Mouse (Mus musculus) limb, embryonic 13.5 days (tissue): ENCODE data around the gene Abtb2. TPM values are rescaled to one million over a fixed set of nuclear protein-coding genes. Genes with fewer than 3 reads are reported as not detected.

Source experiments
- ATAC-seq: fragments of 200-750 bp; cut with Nextera tagmentation; 2 replicates; pipeline ENCODE4 v1.8.0; 2017; ENCODE audit warnings: low read depth, moderate number of reproducible peaks, moderate TSS enrichment; ENCODE audit not compliant: low FRiP score
- H3K27ac ChIP-seq: fragments of 300-500 bp; sonication (generic); 2 replicates; pipeline ENCODE4 v1.5.1; 2015; ENCODE audit warnings: inconsistent platforms, mild to moderate bottlenecking, moderate library complexity
- H3K27me3 ChIP-seq: fragments of 300-500 bp; sonication (generic); 2 replicates; pipeline ENCODE4 v1.6.1; 2015; ENCODE audit warnings: mild to moderate bottlenecking, inconsistent platforms
- H3K36me3 ChIP-seq: fragments of 300-500 bp; sonication (generic); 2 replicates; pipeline ENCODE4 v1.6.1; 2015; ENCODE audit warnings: inconsistent platforms, mild to moderate bottlenecking, moderate library complexity
- H3K4me1 ChIP-seq: fragments of 300-500 bp; sonication (generic); 2 replicates; pipeline ENCODE4 v1.6.1; 2015; ENCODE audit warnings: inconsistent platforms
- H3K4me2 ChIP-seq: fragments of 300-500 bp; sonication (generic); replicated peaks from 2 replicates; pipeline ENCODE4 v1.6.1; 2015; ENCODE audit warnings: inconsistent platforms, mild to moderate bottlenecking, moderate library complexity
- H3K4me3 ChIP-seq: fragments of 300-500 bp; sonication (generic); 2 replicates; pipeline ENCODE4 v1.5.1; 2015; ENCODE audit warnings: moderate library complexity, mild to moderate bottlenecking, inconsistent platforms
- H3K9ac ChIP-seq: fragments of 300-500 bp; sonication (generic); 2 replicates; pipeline ENCODE4 v1.6.1; 2015; ENCODE audit warnings: mild to moderate bottlenecking, inconsistent platforms
- H3K9me3 ChIP-seq: fragments of 300-500 bp; sonication (generic); 2 replicates; pipeline ENCODE4 v1.6.1; 2016; ENCODE audit warnings: inconsistent platforms
- WGBS: fragments of 180-500 bp; shearing (Covaris S2); methylation state at CpG from one replicate; pipeline ENCODE4 v1.1.7; 2015; 5-methylcytosine and 5-hydroxymethylcytosine counted together
- polyA plus RNA-seq: library from polyadenylated mRNA; unstranded; fragments of >200 nt; fragmentation: Nextera tagmentation; extraction: Ambion mirVana; gene quantifications from 2 replicates; pipeline ENCODE4 v1.2.1, GENCODE M21; 2015

Gene Abtb2
- polyA plus RNA-seq, 1 experiment from 2014 or later: 20.5 TPM

DNA sequence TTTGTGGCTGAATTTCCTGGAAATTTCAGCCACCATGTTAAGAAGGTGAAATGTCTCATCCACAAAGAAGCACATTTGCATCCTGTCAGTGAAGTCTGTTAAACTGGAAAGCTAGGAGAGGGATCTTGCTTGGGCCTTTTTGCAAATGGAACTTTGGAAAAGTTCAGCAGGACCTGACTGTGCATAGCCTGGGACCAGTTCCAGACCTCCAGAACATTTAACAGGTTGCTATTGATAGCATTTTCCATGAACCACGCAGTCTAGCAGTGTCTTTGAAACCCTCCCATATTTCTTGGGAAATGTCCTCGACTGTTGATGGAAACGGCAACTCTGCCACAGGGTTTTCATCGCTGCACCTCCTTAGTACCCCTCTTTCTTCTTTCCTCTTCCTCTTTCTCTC is 23.3 kb downstream of the Abtb2 start:
- Histone ChIP-seq H3K4me2 (peak overlapping the region; percentile 32), H3K36me3 (no peaks in the 10 kb centered on the region), H3K9me3 (no peaks in the 10 kb centered on the region), H3K4me3 (no peak overlapping the region), H3K9ac (no peak overlapping the region), H3K27me3 (no peaks in the 10 kb centered on the region), H3K27ac (peak overlapping the region; percentile 91), H3K4me1 (peaks cover 92% of the 10 kb centered on the region)
- no peak for ATAC-seq
- 53% methylated on average over 4 of the region's 4 CpGs for WGBS

GRCm38 (mm10) chr2:103590645-103591044 is 24.5 kb downstream of the Abtb2 start:
- 80% methylated on average over 7 of the region's 7 CpGs for WGBS
- no peak for ATAC-seq
- 0 out of 2 replicates have a peak overlapping the region, but pooled peaks have one; percentile 91 for H3K27ac ChIP-seq
- H3K4me3 ChIP-seq: no peak overlapping the region
- no peaks in the 10 kb centered on the region for H3K36me3 ChIP-seq
- no peak overlapping the region for H3K9ac ChIP-seq
- no peak overlapping the region for H3K4me2 ChIP-seq
- H3K4me1 ChIP-seq: peaks cover 93% of the 10 kb centered on the region
- no peaks in the 10 kb centered on the region for H3K27me3 ChIP-seq
- no peaks in the 10 kb centered on the region for H3K9me3 ChIP-seq

GRCm38 (mm10) chr2:103591742-103592590 is 25.9 kb downstream of the Abtb2 start:
- H3K4me3 ChIP-seq: no peak overlapping the region
- ATAC-seq: no peak
- 17% methylated on average over 9 of the region's 9 CpGs for WGBS
- peaks cover 90% of the 10 kb centered on the region for H3K4me1 ChIP-seq
- peak overlapping the region; percentile 21; the same call in 1 of the 2 replicates for H3K4me2 ChIP-seq
- no peaks in the 10 kb centered on the region for H3K27me3 ChIP-seq
- H3K9me3 ChIP-seq: no peaks in the 10 kb centered on the region
- H3K36me3 ChIP-seq: no peaks in the 10 kb centered on the region
- peak overlapping the region; percentile 65; the same call in 1 of the 2 replicates for H3K27ac ChIP-seq
- no peak overlapping the region for H3K9ac ChIP-seq

DNA sequence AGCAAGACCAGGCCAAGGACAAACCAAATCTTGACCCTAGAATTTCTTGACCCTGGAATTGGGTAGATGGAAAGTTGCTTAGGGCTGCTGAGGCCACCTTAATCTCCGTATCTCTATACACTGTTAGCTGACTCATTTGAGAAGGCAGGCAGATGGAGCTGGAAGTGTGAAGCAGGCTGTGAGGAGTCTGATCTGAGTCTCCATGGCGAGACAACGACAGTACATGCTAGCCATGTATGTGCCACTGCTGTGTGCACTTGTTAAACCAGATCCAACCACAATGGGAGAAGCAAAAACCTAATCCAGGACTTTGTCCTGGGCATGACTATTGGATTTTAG is 26.4 kb downstream of the Abtb2 start:
- Histone ChIP-seq H3K27me3 (no peaks in the 10 kb centered on the region), H3K4me3 (no peak overlapping the region), H3K36me3 (no peaks in the 10 kb centered on the region), H3K9ac (no peak overlapping the region), H3K27ac (no peak overlapping the region), H3K4me2 (no peak overlapping the region), H3K9me3 (no peaks in the 10 kb centered on the region), H3K4me1 (peaks cover 89% of the 10 kb centered on the region)
- no peak for ATAC-seq
- 52% methylated on average over 3 of the region's 3 CpGs for WGBS

- WGBS: 85% methylated on average over 6 of the region's 6 CpGs
- peak overlapping the region; percentile 39; the same call in 1 of the 2 replicates for H3K27ac ChIP-seq
Observed at GRCm38 (mm10) chr2:103594592-103595011, 28.5 kb downstream of the Abtb2 start.

DNA sequence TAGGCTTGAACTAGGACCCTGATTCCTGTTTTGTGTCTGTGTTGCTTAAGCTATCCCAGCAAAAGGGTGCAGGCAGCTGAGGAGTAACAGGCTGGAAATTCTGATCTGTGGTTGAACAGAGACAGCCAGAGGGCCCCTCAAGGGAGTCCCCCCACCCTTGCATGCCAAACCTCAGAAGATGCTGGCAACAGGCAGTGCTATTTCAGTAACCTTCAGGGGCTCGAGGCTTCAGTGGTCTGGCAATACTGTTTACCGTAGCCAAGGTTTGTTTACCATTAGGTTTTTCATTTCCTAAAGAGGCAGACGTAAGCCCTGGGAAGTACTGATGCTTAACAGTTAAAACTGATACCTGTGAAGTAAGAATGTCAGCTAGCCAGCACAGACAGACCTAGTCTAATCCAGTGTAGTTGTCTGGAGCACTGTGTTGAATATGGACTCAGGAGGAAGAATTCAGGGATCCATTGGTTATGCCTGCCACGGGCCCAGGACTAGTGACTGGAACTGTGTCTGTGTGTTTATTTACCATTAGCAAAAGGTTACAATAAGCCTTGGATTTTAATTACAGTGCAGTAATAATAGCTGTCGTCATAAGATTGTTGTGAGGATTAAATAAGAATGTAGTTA is 29.0 kb downstream of the Abtb2 start:
- Histone ChIP-seq H3K9ac (no peak overlapping the region), H3K4me2 (peak overlapping the region; percentile 29), H3K4me1 (peaks cover 89% of the 10 kb centered on the region), H3K27ac (peak overlapping the region; percentile 39; the same call in 1 of the 2 replicates), H3K36me3 (no peaks in the 10 kb centered on the region), H3K27me3 (no peaks in the 10 kb centered on the region), H3K4me3 (no peak overlapping the region), H3K9me3 (no peaks in the 10 kb centered on the region)
- WGBS: 38% methylated on average over 5 of the region's 5 CpGs
- ATAC-seq: no peak

More at GRCm38 (mm10) chr2:103594592-103595011, 28.5 kb downstream of the Abtb2 start:
- H3K9me3 ChIP-seq: no peaks in the 10 kb centered on the region
- no peak overlapping the region for H3K4me3 ChIP-seq
- H3K36me3 ChIP-seq: no peaks in the 10 kb centered on the region
- ATAC-seq: no peak
- peaks cover 89% of the 10 kb centered on the region for H3K4me1 ChIP-seq
- H3K9ac ChIP-seq: no peak overlapping the region
- no peaks in the 10 kb centered on the region for H3K27me3 ChIP-seq
- peak overlapping the region; percentile 29; the same call in 1 of the 2 replicates for H3K4me2 ChIP-seq

GRCm38 (mm10) chr2:103599296-103599695 is 33.2 kb downstream of the Abtb2 start:
- Histone ChIP-seq H3K4me1 (peaks cover 91% of the 10 kb centered on the region), H3K4me2 (0 out of 2 replicates have a peak overlapping the region, but pooled peaks have one; percentile 44)
- 29% methylated on average over 1 of the region's 1 CpGs for WGBS

GRCm38 (mm10) chr2:103600165-103600891 is 34.2 kb downstream of the Abtb2 start:
- Histone ChIP-seq H3K9ac (peak overlapping the region; percentile 39; the same call in 1 of the 2 replicates), H3K4me3 (no peak overlapping the region), H3K27me3 (no peaks in the 10 kb centered on the region), H3K4me2 (peak overlapping the region; percentile 44), H3K9me3 (no peaks in the 10 kb centered on the region), H3K27ac (peak overlapping the region; percentile 83), H3K4me1 (peaks cover 81% of the 10 kb centered on the region), H3K36me3 (no peaks in the 10 kb centered on the region)
- 17% methylated on average over 8 of the region's 8 CpGs for WGBS
- ATAC-seq: peak; percentile 88

More at GRCm38 (mm10) chr2:103599296-103599695, 33.2 kb downstream of the Abtb2 start:
- no peak for ATAC-seq
- Histone ChIP-seq H3K9me3 (no peaks in the 10 kb centered on the region), H3K27me3 (no peaks in the 10 kb centered on the region), H3K9ac (no peak overlapping the region), H3K4me3 (no peak overlapping the region), H3K27ac (no peak overlapping the region; the same call in 1 of the 2 replicates), H3K36me3 (no peaks in the 10 kb centered on the region)

GRCm38 (mm10) chr2:103601126-103601525 is 35.0 kb downstream of the Abtb2 start:
- Histone ChIP-seq H3K9ac (no peak overlapping the region), H3K27me3 (no peaks in the 10 kb centered on the region), H3K4me2 (no peak overlapping the region), H3K9me3 (no peaks in the 10 kb centered on the region), H3K36me3 (no peaks in the 10 kb centered on the region), H3K4me1 (peaks cover 73% of the 10 kb centered on the region), H3K27ac (peak overlapping the region; percentile 83; the same call in 1 of the 2 replicates), H3K4me3 (no peak overlapping the region)
- no peak for ATAC-seq
- WGBS: 43% methylated on average over 1 of the region's 1 CpGs

DNA sequence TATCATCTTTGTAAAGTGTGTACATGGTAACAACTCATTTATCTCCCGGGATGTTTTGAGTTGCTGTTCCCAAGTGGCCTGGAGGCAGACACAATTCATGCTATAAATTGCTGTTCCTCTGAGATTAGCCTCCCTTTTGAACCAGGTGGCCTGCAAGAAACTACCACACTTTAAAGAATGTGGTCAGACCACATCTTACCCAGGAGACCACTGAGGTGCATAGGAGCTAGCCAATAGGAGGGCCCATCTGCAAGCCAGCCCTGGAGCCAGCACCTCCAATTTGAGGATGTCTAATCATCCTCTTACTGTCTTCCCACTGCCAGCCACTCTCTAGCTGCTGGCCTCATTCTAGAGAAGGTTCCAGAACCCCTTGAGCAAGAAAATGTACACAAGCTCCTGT is 35.4 kb downstream of the Abtb2 start:
- no peak for ATAC-seq
- H3K9me3 ChIP-seq: no peaks in the 10 kb centered on the region
- H3K4me3 ChIP-seq: no peak overlapping the region
- WGBS: 63% methylated on average over 1 of the region's 1 CpGs
- H3K27ac ChIP-seq: no peak overlapping the region
- no peak overlapping the region for H3K4me2 ChIP-seq
- peaks cover 69% of the 10 kb centered on the region for H3K4me1 ChIP-seq
- no peak overlapping the region for H3K9ac ChIP-seq
- H3K27me3 ChIP-seq: no peaks in the 10 kb centered on the region
- no peaks in the 10 kb centered on the region for H3K36me3 ChIP-seq

GRCm38 (mm10) chr2:103603209-103603608 is 37.1 kb downstream of the Abtb2 start:
- Histone ChIP-seq H3K27ac (no peak overlapping the region), H3K27me3 (no peaks in the 10 kb centered on the region), H3K9me3 (no peaks in the 10 kb centered on the region), H3K4me3 (no peak overlapping the region), H3K36me3 (no peaks in the 10 kb centered on the region; the same call in 1 of the 2 replicates), H3K4me1 (peaks cover 64% of the 10 kb centered on the region), H3K9ac (no peak overlapping the region), H3K4me2 (no peak overlapping the region)
- 77% methylated on average over 3 of the region's 3 CpGs for WGBS
- no peak for ATAC-seq

- no peak overlapping the region for H3K9ac ChIP-seq
- no peaks in the 10 kb centered on the region; the same call in 1 of the 2 replicates for H3K36me3 ChIP-seq
- no peaks in the 10 kb centered on the region for H3K9me3 ChIP-seq
- WGBS: 72% methylated on average over 1 of the region's 1 CpGs
- H3K4me1 ChIP-seq: peaks cover 64% of the 10 kb centered on the region
- H3K27ac ChIP-seq: no peak overlapping the region
- H3K4me3 ChIP-seq: no peak overlapping the region
- no peaks in the 10 kb centered on the region for H3K27me3 ChIP-seq
- no peak for ATAC-seq
- H3K4me2 ChIP-seq: no peak overlapping the region
Observed at GRCm38 (mm10) chr2:103603869-103604268, 37.8 kb downstream of the Abtb2 start.
